Mouse (Mus musculus): Measurements from ENCODE around the gene Alyref.

Alyref gene

DNA sequence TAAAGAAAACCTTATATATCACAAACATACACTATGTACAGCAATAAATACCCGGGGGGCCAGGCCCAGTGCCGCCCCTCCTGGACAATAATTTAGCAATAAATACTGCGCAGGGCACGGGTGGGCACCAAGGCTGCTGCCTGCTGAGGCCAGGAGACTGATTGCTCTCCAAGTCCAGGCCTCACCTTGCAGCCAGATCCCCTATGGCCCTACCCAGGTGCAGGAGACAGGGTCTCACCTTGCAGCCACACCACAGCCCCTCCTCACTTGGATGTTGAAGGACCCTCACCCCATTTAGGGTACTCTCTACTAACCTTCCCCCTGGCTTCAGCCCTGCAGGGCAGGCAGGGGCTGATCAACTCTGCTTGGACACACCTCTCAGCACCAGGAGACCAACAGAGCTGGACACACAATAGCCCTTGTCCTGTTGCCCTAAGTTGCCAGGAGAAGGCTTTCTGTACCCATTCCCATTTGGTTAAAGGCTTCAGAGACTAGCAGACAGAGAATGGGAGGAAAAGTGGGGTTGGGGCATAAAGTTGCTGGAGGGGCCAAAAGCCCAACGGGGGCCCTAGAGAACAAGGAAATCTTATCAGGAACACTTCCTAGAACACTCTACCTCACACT lies 27.1 kb upstream of the Alyref start, which contains the start of gene Sirt7:
Gene Sirt7, minus strand, starts transcription at position 89 of the 624 bp plus-strand sequence.
- peak; percentile 26 for DNase-seq (ENCODE audit: low read depth)

DNA sequence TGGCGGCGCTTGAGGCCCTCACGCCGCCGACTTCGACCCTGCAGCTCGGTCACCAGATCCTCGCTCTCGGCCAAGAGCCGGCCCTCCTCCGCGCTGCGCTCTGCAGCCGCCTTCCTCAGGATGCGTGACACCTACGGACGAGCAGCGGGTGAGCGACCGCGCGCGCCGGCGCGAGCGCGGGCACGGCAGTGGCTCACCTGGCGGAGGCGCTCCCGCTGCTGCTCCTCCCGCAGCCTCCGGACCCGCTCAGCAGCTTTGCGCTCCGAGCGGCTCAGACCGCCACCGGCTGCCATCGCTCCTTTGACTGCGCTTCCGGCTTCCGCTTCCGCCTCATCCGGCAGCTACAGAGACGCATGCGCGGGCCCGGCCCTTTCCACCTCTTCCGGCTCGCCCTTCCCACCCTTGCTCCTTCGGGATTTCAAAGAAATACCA lies 26.5 kb upstream of the Alyref start:
- DNase-seq (ENCODE audit: low read depth): peak; percentile 93

GRCm38 (mm10) chr11:120623961-120624679 lies 26.0 kb upstream of the Alyref start:
- peak; percentile 83 for DNase-seq (ENCODE audit: low read depth)

DNA sequence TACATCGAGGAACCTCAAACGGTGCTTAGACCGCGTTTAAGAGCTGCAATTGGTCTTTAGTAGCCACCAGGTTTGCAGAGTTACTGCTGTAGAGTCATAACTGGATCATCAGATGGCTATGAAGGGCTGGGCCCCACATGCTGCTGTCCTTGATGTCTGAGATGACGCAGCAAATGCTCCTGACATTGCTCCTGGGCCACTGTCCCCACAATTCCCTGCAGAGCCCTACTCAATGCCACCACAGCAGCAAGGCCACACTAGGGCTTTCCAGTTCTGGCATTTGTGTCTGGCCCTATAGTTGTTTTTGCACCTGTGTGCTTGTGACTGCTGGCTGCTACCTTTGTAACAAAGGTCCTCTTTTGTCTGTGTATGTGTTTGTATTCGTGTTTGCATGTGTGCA lies 24.6 kb upstream of the Alyref start:
- DNase-seq (ENCODE audit: low read depth): no peak

DNA sequence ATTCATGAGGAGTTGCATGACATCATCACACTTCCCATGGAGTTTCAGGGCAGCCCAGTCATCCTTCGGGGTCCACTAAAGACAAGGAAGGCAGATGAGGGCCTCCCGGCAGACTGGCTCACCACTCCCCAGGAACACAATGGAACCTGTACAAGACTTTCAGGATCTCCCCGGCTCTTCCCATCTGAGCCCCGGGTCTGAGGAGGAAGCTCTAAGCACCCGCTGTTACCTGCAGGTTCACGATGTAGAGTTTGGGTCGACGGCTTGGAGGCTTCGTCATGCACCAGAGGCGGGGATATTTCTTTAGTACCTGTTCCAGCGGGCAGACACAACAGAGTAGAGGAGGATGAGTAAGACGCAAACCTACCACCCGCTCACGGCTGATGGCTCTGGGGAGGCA lies 22.0 kb upstream of the Alyref start:
- no peak for DNase-seq (ENCODE audit: low read depth)

- no peak for DNase-seq (ENCODE audit: low read depth)
Measured at GRCm38 (mm10) chr11:120618619-120619535, 20.7 kb upstream of the Alyref start.

DNA sequence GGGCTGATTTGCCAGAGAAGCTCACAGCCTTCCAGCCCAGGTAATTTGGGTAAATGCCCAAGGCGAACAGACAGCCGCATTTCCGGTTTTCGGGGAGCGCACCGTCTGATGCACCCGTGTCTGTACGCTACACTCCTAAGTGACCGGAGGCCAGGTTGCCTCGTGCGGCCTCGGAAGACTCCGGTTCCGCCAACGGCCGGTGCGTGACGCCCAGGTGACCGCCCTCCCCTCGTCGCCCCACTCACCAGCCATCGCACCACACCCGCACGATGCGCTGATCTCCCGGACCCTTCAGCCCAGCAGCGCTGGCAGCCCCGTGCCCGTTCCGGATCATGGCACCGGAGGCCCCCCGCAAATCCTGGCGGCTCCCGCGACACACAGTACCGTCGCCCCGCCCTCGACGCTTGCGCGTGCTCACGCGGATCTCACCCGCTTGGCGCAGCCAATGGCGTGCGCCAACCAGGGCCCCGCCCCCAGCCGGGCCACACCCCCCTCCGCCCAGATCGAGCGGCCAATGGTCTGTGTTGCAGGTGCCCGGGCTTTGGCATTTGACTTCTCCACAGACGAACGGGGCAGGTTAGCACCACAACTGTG lies 19.5 kb upstream of the Alyref start, which contains the start of gene Pcyt2:
Gene Pcyt2, minus strand, starts transcription at position 418 of the 594 bp plus-strand sequence.
- peak; percentile 96 for DNase-seq (ENCODE audit: low read depth)

DNA sequence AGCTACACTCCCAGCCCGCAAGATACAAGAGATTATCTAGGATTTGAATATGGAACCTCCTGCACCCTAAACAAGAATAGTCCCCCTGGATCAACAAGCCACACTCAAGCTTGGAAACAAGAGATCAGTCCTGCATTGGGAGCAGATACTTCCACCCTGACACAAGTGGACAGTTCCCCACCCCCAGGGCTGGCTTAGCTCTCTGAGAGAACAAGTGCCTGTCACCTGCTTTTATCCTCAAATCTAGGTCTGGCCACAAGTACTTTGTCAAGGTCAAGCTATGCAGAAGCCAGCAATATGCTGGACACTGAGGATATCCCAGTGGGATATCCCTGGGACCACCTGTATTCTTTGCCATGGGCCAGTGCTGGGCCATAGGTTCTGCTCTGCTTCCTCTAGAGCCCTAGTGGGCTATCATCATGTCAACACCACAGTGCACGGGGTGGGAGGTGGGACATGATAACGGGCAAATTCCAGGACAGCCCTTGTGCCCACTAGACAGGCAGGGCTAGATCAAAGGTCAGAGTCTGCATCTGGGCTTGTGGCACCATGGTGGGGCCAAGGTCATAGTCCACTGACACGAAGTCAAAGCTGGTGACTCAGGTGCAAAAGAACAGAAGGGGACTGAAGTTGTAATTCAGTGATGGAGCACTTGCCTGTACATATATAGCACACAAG lies 18.6 kb upstream of the Alyref start:
- DNase-seq (ENCODE audit: low read depth): peak; percentile 29

GRCm38 (mm10) chr11:120615606-120616203 lies 17.5 kb upstream of the Alyref start:
- no peak for DNase-seq (ENCODE audit: low read depth)

- no peak for DNase-seq (ENCODE audit: low read depth)
Measured at GRCm38 (mm10) chr11:120615167-120615566, 17.0 kb upstream of the Alyref start.

DNA sequence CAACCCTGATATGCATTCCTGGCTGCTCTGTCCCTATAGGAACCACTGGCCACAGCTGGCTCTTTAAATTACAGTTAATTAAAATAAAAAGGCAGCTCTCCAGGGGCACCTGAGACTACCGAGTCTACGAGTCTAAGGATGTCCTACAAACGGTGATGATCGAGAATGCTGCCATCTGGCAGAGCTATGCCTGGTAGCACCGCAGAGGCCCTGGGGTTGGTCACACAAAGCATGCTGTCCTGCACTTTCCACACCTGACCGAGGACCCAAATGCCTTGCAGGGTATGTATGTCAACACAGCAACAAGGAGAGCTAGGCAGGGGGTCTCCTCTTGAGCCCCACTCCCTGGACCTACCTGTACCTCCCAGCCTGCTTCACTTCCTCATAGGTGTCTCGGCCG lies 15.8 kb upstream of the Alyref start:
- no peak for DNase-seq (ENCODE audit: low read depth)

GRCm38 (mm10) chr11:120613481-120613972 lies 15.4 kb upstream of the Alyref start:
- DNase-seq (ENCODE audit: low read depth): no peak

- DNase-seq (ENCODE audit: low read depth): peak; percentile 86
Measured at GRCm38 (mm10) chr11:120612763-120613162, 14.6 kb upstream of the Alyref start.

- no peak for DNase-seq (ENCODE audit: low read depth)
Measured at GRCm38 (mm10) chr11:120610477-120611046, 12.4 kb upstream of the Alyref start.

GRCm38 (mm10) chr11:120609250-120609649 lies 11.1 kb upstream of the Alyref start:
- DNase-seq (ENCODE audit: low read depth): no peak

- DNase-seq (ENCODE audit: low read depth): no peak
Measured at GRCm38 (mm10) chr11:120608241-120609034, 10.3 kb upstream of the Alyref start, which contains the start of gene Npb. TSS of gene Npb (plus strand) at chr11:120608477.

DNA sequence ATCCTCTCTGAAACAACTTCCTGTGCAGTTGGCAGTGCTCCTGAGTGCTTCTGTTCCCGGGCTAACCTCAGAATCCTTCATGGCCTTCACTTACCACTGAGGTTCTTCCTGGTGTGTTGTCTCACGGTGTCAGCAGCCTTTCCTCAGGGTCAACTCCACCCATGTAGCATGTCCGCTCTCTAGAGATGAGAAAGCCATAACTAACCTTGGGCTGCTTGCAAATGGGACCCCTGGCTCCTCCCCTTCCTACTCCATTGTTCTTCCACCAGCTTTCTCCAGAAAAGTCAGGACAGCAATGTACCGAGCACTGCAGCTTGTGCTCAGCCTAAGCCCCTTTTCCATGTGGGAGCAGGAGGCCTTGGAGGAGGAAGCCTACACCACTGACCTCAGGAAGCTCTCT lies 8.6 kb upstream of the Alyref start:
- DNase-seq (ENCODE audit: low read depth): no peak

DNA sequence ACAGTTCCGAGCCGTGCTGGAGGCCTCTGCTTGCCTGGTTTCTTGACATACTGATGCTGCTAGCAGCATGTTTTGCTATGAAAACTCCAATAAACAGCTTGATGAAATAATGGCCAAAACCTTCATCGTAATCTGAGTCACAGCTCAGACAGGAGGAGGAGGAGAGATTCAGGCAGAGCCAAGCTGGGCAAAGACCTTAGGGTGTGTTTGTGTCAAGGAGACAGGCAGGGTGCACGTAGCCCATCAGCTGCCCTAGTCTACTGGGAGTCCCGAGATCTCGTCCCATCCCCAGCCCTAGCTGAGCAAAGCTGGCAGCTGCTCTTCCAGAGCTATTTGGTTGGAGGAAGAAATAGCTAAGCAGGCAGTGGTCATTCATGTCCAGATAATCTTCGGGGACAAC lies 7.5 kb upstream of the Alyref start:
- DNase-seq (ENCODE audit: low read depth): no peak

GRCm38 (mm10) chr11:120603545-120603944 lies 5.4 kb upstream of the Alyref start:
- no peak for DNase-seq (ENCODE audit: low read depth)

DNA sequence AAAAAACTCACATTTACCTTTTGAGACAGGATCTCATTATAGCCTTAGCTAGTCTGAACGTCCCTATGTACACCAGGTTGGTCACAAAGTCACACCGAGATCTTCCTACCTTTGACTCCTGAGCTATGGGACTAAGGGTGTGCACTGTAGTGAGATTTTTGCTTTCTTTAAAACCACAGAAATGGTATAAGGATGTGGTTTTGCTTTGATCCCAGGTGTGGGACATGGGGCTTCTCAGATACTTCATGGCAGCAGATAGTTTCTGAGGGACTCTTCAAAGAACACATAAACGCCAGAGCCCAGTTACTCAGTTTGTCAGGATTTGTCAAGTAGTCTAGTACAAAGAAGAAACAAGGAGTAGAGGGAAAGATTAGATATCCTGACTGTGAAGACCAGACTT lies 2.6 kb upstream of the Alyref start:
- DNase-seq (ENCODE audit: low read depth): peak; percentile 72

Data from induced T-regulatory cell, adult 2 months (primary cell).